Mouse (Mus musculus) mouse embryonic stem cell (cell line): ENCODE results near the gene Brwd3.

Source experiments
- in situ Hi-C, 2 experiments: fragments of 300-500 bp; cut with MboI; formaldehyde crosslinking; loops; 1 replicate in 1 of 2; 3 replicates in 1 of 2; pipeline ENCODE4 v1.14.3; 2019 to 2020; ENCODE audit warnings: low sequenced_read_pairs in 2 of 2, low pct_unique_long_range_greater_than_20kb in 1 of 2, mixed read lengths in 1 of 2; ENCODE audit not compliant: unreplicated experiment in 1 of 2

Brwd3 gene

DNA sequence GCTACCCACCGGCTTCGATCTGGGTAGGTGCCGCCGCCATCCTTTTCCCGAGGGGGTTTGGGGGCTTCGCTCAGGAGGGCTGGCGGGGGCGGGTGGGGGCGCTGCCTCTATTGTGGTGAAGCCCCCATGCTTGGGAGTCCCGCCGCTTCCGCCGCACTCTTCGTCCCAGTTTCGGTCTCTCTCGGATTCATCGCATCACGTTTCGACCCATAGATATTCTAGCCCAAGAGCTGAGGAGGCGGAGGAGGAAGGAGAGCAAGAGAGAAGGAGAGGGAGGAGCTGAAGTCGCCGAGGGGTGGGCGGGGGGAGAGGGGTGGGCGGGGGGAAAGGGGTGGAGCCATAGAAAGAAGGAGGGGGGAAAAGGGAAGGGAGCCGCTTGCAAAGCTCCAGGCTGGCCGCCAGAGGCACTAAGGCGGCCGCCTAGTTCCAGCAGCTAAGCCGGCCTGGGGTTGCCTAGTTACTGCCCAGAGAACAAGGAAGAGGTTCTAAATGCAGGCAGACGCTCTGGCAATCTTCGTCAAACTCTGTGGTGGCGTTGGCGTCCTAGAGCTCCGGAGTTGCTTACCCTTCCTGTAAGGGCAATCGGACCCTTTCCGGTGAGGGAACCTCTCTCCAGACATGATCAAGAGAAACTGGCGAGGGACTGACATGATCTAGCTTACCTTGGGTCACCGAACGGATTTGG is at the start of gene Brwd3:
Gene Brwd3, minus strand, starts transcription at position 283 of the 685 bp plus-strand sequence.
- in situ Hi-C loops = no loop called here

DNA sequence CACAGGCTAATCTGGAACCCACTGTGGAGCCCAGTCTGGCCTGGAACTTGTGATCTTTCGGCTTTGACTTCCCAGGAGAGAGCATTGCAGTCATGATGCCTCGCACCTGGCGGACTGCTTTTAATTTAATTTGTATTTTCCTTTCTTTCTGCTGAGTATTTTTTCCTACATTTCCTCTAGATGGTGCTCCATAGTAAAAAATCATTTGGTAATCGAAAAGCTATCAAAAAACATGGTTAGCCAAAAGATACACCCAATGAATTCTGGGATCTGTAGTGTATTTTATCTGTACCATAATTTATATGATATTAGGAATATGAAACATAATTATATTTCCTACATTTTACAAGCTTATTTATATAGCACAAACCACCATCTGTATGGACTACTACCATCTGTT is 28.5 kb upstream of the Brwd3 start:
- in situ Hi-C loops = no loop called here

DNA sequence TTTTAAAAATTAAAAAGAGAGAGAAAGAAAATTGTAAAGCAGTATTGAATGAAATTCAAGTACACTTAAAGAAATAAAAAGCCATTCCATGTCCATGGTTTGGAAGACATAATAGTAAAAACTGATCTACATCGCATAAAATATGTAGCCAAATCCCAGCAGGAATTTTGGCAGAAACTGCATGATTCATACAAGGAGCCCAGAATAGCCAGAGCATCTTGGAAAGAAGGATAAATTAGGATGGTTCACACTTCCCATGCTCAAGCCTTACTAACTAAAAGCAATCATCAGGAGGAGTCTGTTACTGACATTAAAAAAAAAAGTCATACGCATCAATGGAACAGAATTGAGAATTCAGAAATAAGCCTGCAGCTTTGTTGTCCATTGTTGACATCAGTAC is 8.5 kb upstream of the Brwd3 start:
- in situ Hi-C loops = no loop called here

DNA sequence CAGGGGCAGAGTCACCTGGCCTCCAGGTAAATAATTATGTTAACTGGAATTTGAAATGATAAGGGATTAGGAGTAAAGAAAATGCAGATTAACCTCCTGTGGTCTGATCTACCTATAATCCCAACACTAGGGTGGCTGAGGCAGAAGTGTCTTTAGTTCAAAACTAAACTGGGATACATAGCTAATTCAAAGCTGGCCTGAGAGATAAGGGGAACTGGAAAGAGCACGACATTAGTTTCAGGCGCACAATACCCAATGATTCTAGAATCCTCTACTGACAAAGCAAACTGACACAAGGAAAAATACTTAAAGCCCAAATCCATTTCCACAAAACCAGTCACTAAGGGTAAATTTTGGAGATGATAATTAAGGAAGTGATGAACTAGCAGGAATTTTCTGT is 2.2 kb upstream of the Brwd3 start:
- in situ Hi-C loops = no loop called here

DNA sequence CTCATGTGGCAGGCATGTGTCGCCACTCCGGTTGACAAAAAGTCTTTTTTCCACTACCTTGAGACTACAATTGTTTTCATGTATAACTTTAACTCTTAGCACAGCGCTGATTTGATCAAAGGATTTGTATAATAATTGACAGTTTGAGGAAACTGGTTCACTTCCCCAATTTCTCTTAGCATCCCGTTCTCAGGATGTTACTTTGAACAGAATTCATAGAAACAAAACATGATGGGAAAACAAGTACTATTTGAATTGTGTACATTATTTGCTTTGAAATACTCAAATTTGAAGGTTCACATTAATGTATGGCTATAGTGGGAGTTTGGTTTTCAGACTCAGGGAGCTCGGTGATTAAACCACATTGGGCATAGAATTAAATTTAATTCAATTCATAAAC is 1.1 kb upstream of the Brwd3 start:
- in situ Hi-C loops = no loop called here

DNA sequence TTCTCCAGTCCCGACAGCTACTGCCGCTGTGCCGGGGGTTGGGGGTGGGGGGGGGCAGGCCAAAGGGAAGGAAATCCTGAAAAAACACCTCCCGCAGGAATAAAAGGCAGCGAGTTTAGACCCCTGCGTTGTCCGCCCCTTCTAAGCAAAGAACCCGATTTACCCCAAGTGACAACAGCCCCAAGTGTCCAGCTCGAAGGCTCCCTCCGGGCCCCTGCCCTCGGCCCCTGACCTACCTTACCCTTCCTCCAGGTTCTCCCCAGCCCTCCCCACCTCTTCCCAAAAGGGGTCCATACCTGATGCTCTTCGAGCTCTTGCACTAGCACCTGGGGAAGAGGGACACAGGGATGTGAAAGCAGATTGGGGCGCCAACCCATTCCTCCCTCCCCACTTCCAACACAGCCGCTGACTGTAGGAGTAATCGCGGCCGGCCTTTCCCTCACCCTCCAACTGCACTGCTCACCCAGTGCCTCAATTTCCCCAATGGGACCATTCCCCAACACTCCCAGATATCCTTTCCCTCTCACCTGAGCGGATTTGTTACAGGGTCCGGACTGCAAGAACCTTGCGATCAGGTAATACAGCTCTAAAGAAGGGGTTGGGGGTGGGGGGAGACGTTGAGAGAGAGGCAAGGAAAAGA is 671 bp downstream of the Brwd3 start:
- in situ Hi-C loops = no loop called here

DNA sequence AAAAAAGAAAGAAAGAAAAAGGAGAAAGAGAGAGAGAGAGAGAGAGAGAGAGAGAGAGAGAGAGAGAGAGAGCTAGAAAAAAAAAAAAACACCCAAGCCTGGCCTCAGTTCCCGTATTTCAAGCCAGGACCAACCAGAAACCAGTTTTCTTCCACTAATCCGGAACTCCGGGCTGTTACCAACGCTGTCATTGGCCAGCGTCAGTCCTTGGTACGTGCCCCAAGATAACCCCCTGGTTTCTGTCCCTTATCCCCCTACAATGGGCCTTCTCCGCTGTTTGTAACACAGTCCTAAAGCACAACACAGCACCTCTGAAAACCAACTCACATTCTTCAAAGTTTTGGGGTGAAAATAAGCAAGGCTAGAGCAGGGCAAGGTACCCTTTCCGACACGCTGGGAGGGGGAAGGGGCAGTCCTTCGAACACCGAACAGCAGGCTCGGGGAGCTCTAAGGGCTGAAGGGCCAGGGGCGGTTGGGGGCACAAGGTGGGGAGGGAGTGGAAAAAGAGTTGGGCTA is 1.4 kb downstream of the Brwd3 start:
- in situ Hi-C loops = no loop called here

DNA sequence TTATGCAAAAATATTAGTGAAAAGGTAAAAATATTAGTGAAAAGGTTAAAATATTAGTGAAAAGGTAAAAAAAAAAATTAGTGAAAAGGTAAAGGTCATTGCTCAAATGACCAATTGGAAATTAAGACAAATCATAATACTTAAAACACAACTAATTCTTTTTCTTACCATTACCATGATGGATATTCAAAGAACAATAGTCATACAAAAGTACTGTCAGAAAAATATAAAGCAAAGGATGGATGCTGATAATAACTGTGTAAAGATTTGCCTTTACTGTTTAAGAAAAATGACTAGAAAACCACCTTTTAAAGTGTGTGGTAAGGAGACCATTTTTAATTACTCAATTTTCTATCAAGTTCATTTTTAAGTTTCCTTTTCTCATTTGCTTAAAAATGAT is 2.9 kb downstream of the Brwd3 start:
- in situ Hi-C loops = no loop called here

DNA sequence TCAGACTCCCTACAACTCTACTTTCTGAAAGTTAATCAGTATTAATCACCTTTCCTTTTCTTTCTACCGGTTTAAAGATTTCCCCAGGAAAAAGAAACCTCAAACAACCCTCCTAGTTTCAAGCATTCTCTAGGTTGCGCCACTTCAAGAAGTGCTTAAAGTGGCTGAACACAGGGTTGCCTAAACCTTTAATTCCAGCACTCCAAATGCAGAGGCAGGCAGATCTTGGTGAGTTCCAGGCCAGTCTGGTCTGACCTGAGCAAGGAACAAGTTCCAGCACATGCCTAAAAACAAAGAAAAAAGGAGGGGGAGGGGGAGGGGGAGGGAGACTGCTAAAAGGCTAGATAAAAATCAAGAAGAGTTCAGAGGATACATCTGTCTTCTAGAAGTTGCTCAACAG is 6.1 kb downstream of the Brwd3 start:
- in situ Hi-C loops = no loop called here

DNA sequence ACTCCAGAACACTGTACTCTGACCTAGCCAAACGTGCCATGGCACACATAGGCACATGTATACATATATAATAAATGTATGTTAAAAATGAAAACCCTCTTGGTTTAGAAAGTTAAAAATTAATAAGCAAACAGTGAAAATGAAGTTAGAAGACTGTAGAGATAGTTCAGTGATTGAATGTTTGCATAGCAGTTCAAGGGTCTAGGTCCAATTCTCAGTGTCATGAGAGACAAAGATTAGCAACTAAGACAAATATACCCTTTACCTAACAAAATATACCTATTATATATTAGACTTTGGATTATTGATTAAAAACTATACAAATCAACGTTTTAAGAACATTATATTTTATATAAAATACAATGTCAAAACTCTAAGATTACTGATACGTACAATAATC is 36.9 kb downstream of the Brwd3 start:
- in situ Hi-C loops = no loop called here

DNA sequence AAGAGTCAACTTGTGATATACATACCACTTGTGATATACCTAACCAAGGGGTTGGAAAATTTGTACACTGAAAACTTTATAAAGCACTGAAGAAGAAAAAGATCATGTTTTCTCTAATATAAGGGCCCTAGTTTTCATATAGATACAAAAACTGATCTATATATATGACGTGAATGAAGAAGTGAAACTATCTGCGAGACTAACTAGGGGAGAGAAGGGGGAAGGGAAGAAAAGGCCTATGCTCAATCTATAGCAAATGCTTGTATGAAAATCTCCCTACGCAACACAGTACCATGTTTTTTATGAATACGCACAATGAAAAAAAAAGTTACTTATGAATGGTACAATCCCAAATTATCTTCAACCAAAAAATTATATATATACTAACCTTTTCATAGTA is 50.4 kb downstream of the Brwd3 start:
- in situ Hi-C loops = no loop called here

DNA sequence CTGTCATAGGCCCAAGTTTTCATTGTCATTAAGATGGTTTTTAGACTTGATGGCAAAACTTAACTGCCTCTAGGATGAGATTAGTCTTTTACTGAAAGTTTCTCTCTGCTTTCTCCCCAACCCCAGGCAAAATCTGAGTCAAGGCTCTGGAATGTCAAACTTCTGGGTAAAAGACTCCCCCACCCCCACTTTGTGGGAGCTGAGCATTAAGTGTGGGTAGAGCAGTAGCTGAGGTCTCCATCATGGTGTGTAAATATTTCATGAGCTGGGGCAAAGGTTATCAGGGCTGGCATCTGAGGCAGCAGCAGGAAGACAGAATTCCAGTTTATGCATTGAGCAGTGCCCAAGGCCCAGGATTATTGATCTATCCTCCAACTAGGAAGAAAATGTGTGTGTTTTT is 102.4 kb downstream of the Brwd3 start:
- in situ Hi-C loops = no loop called here

DNA sequence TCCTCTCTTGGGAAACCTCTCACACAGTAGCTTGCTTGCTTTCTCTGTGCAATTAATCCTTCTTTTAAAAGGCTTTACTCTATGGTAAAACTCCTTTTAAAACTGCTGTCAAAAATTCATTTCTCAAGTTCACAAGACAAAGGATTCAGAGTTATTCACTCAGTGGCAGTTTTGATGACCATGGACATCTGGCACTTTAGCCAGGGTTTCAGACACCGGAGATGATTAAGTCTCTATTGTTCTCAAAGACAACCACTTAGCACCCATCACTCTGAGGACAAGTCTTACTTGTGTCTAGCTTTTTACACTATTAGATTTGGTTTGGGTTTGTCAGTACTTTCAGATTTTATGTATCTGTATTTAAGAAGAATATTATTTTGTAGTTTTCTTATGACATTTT is 104.6 kb downstream of the Brwd3 start:
- in situ Hi-C loops = no loop called here

DNA sequence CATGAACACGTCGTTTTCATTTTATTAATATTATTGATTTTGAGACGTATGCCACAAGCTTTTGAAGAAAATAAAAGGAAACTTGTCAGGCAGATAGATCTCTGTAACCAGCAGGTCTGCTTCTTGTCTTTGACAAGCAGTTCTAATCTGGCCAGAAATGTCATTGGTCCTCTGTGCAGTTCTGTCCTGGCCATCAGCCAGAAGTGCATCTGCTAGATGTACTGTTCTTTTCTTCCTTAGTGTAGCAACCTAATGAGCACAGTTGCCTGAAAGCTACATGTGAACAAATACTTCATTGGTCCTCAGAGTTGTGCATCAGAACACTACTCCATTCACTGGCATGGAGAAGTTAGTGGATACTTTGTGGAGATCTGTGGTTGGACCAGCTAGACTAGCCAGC is 105.1 kb downstream of the Brwd3 start:
- in situ Hi-C loops = no loop called here

DNA sequence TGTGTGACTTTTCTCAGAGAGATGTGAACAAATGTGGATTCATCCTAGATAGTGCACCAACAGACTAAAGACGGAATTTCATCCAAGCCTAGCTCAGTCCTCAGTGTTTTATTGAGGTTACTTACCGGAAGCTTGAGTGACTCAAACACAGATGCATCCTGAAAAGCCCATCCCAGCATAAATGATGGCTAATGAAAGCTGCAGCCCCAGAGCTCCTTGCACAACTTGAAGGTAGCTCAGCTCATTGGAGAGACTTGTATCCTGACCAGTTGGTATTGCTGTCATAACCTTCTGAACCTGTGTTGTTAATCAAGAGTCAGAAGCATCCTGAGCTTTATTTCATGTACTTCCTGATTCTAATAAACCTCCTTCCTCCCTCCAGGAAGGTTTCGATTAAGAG is 105.8 kb downstream of the Brwd3 start:
- in situ Hi-C loops = no loop called here

DNA sequence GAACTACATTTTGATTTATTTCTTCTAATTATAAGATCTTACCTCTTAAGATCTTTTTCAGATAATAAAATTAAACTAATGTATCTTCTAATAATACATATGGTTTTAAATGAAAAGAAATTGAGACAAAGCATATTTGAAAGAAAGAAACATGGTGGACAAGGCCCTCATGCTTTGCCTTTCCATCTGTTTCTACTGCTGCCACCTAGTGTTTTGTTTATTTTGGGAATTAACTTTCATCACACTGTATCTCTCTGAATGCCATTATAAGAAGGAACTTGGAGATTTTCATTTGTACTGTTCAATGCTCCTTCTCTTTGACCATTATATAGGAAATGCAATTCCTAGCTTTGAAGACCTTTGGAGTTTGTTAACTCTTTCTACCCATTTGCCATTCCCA is 109.9 kb downstream of the Brwd3 start:
- in situ Hi-C loops = no loop called here

DNA sequence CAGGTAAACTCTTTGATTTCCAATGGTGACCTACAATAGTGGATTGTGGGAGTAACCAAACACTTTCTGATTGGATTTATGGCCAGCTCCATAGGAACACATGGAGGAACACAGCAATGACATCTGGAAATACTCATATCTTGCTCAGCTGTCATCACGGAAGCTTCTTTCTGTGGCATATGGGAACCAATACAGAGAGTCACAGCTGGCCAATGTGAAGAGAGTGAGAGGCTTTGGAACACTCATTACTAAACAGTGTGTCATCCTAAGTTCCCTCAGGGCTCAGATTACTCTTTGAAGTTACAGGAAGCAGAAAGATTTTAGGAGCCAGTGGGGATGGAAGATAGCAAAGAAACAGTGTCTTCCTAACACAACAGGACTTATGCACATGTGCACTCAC is 111.7 kb downstream of the Brwd3 start:
- in situ Hi-C loops = no loop called here

DNA sequence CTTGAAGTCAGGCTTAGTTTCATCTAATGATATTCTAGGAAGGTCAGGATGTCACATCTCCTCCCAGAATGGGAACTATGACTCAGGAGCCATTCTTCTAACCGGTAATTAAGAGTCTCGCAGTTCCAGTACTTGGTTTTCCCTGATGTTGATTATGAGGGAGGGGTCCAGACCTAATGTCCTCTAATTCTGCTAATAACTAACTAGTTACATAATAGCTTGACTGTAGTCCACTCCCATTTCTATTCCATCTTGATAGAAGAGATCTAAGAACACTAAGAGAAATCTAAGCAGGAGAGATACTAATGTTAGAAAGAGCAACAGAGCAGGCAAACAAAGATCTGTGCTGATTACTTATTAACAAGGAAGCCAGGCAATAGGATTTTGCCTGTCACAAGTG is 129.9 kb downstream of the Brwd3 start:
- in situ Hi-C loops = no loop called here
